Mouse (Mus musculus): ENCODE results near the gene Slc24a3. TPM values are rescaled to one million over a fixed set of nuclear protein-coding genes. Genes with fewer than 3 reads are reported as not detected.
A peak's percentile ranks its signal among the peaks of the same experiment; 100 is the strongest.

The Slc24a3 gene
- polyA plus RNA-seq, 1 experiment from 2014 or later = 2.8 TPM

GRCm38 (mm10) chr2:145507702-145508101, 340.1 kb downstream of the Slc24a3 start:
- 85% methylated on average over 2 of the region's 2 CpGs for WGBS
- Histone ChIP-seq H3K36me3 (no peaks in the 10 kb centered on the region), H3K27me3 (no peaks in the 10 kb centered on the region)

GRCm38 (mm10) chr2:145510650-145511225, 343.2 kb downstream of the Slc24a3 start:
- H3K4me1 ChIP-seq = no peaks in the 10 kb centered on the region
- no peak overlapping the region for H3K27ac ChIP-seq
- no peaks in the 10 kb centered on the region for H3K9me3 ChIP-seq
- H3K4me3 ChIP-seq = no peak overlapping the region
- no peaks in the 10 kb centered on the region for H3K36me3 ChIP-seq
- no peak overlapping the region for H3K9ac ChIP-seq
- no peak overlapping the region for H3K4me2 ChIP-seq (replicated peaks)
- ATAC-seq (ENCODE audit: low FRiP score, low read depth) = no peak
- H3K27me3 ChIP-seq = no peaks in the 10 kb centered on the region
- WGBS = 89% methylated on average over 7 of the region's 7 CpGs

More at GRCm38 (mm10) chr2:145507702-145508101, 340.1 kb downstream of the Slc24a3 start:
- Histone ChIP-seq H3K27ac (no peak overlapping the region), H3K4me2 (replicated peaks) (no peak overlapping the region), H3K4me3 (no peak overlapping the region), H3K9me3 (no peaks in the 10 kb centered on the region), H3K9ac (no peak overlapping the region), H3K4me1 (no peaks in the 10 kb centered on the region)
- no peak for ATAC-seq (ENCODE audit: low FRiP score, low read depth)

GRCm38 (mm10) chr2:145515956-145516355, 348.4 kb downstream of the Slc24a3 start:
- 87% methylated on average over 4 of the region's 4 CpGs for WGBS
- Histone ChIP-seq H3K4me3 (no peak overlapping the region), H3K9me3 (no peaks in the 10 kb centered on the region), H3K27me3 (no peaks in the 10 kb centered on the region), H3K27ac (no peak overlapping the region), H3K4me1 (no peaks in the 10 kb centered on the region), H3K36me3 (no peaks in the 10 kb centered on the region), H3K4me2 (replicated peaks) (no peak overlapping the region), H3K9ac (no peak overlapping the region)
- ATAC-seq (ENCODE audit: low FRiP score, low read depth) = no peak

- H3K36me3 ChIP-seq = no peaks in the 10 kb centered on the region
- no peak overlapping the region for H3K4me2 ChIP-seq (replicated peaks)
- H3K27me3 ChIP-seq = no peaks in the 10 kb centered on the region
- peak; percentile 54; the same call in 1 of the 2 replicates for ATAC-seq (ENCODE audit: low FRiP score, low read depth)
- H3K9me3 ChIP-seq = no peaks in the 10 kb centered on the region
- 56% methylated on average over 9 of the region's 9 CpGs for WGBS
- no peak overlapping the region for H3K4me3 ChIP-seq
- H3K4me1 ChIP-seq = no peaks in the 10 kb centered on the region
- H3K27ac ChIP-seq = no peak overlapping the region
- H3K9ac ChIP-seq = no peak overlapping the region
Observed at GRCm38 (mm10) chr2:145517346-145517745, 349.8 kb downstream of the Slc24a3 start.

GRCm38 (mm10) chr2:145522017-145522416, 354.5 kb downstream of the Slc24a3 start:
- Histone ChIP-seq H3K27me3 (no peaks in the 10 kb centered on the region), H3K36me3 (no peaks in the 10 kb centered on the region), H3K27ac (no peak overlapping the region), H3K9me3 (no peaks in the 10 kb centered on the region), H3K4me3 (no peak overlapping the region), H3K9ac (no peak overlapping the region), H3K4me2 (replicated peaks) (no peak overlapping the region), H3K4me1 (0 out of 2 replicates have a peak, but pooled peaks cover under 1% of the 10 kb centered on the region)
- 57% methylated on average over 3 of the region's 3 CpGs for WGBS
- ATAC-seq (ENCODE audit: low FRiP score, low read depth) = no peak; the same call in 1 of the 2 replicates

- Histone ChIP-seq H3K4me1 (0 out of 2 replicates have a peak, but pooled peaks cover 4% of the 10 kb centered on the region), H3K27me3 (no peaks in the 10 kb centered on the region), H3K4me3 (no peak overlapping the region), H3K36me3 (no peaks in the 10 kb centered on the region), H3K27ac (no peak overlapping the region), H3K4me2 (replicated peaks) (no peak overlapping the region), H3K9ac (no peak overlapping the region), H3K9me3 (no peaks in the 10 kb centered on the region)
- no peak for ATAC-seq (ENCODE audit: low FRiP score, low read depth)
- 88% methylated on average over 4 of the region's 4 CpGs for WGBS
Observed at GRCm38 (mm10) chr2:145523381-145523780, 355.8 kb downstream of the Slc24a3 start.

- 76% methylated on average over 1 of the region's 1 CpGs for WGBS
- no peak overlapping the region for H3K27ac ChIP-seq
- H3K4me2 ChIP-seq (replicated peaks) = no peak overlapping the region
- no peaks in the 10 kb centered on the region for H3K27me3 ChIP-seq
- H3K9ac ChIP-seq = no peak overlapping the region
- H3K4me1 ChIP-seq = 0 out of 2 replicates have a peak, but pooled peaks cover 4% of the 10 kb centered on the region
- H3K4me3 ChIP-seq = no peak overlapping the region
- no peaks in the 10 kb centered on the region for H3K36me3 ChIP-seq
- no peaks in the 10 kb centered on the region for H3K9me3 ChIP-seq
- no peak for ATAC-seq (ENCODE audit: low FRiP score, low read depth)
Observed at GRCm38 (mm10) chr2:145527151-145527550, 359.6 kb downstream of the Slc24a3 start.

GRCm38 (mm10) chr2:145530941-145531353, 363.4 kb downstream of the Slc24a3 start:
- Histone ChIP-seq H3K4me2 (replicated peaks) (no peak overlapping the region), H3K27ac (no peak overlapping the region), H3K9ac (no peak overlapping the region), H3K4me1 (0 out of 2 replicates have a peak, but pooled peaks cover 4% of the 10 kb centered on the region), H3K4me3 (no peak overlapping the region), H3K9me3 (no peaks in the 10 kb centered on the region), H3K36me3 (no peaks in the 10 kb centered on the region), H3K27me3 (no peaks in the 10 kb centered on the region)
- WGBS = 65% methylated on average over 4 of the region's 4 CpGs
- no peak for ATAC-seq (ENCODE audit: low FRiP score, low read depth)

- ATAC-seq (ENCODE audit: low FRiP score, low read depth) = no peak
- no peak overlapping the region for H3K9ac ChIP-seq
Observed at GRCm38 (mm10) chr2:145533086-145533485, 365.5 kb downstream of the Slc24a3 start.

GRCm38 (mm10) chr2:145535307-145535706, 367.8 kb downstream of the Slc24a3 start:
- H3K4me1 ChIP-seq = no peaks in the 10 kb centered on the region
- H3K4me3 ChIP-seq = no peak overlapping the region
- no peak overlapping the region for H3K4me2 ChIP-seq (replicated peaks)
- H3K27ac ChIP-seq = no peak overlapping the region
- H3K27me3 ChIP-seq = no peaks in the 10 kb centered on the region
- H3K9ac ChIP-seq = no peak overlapping the region
- no peaks in the 10 kb centered on the region for H3K9me3 ChIP-seq
- WGBS = 87% methylated on average over 4 of the region's 4 CpGs
- ATAC-seq (ENCODE audit: low FRiP score, low read depth) = no peak
- H3K36me3 ChIP-seq = no peaks in the 10 kb centered on the region

More at GRCm38 (mm10) chr2:145533086-145533485, 365.5 kb downstream of the Slc24a3 start:
- Histone ChIP-seq H3K4me3 (no peak overlapping the region), H3K27ac (no peak overlapping the region), H3K4me1 (no peaks in the 10 kb centered on the region), H3K36me3 (no peaks in the 10 kb centered on the region), H3K27me3 (no peaks in the 10 kb centered on the region), H3K4me2 (replicated peaks) (no peak overlapping the region), H3K9me3 (no peaks in the 10 kb centered on the region)
- 90% methylated on average over 2 of the region's 2 CpGs for WGBS

- no peaks in the 10 kb centered on the region for H3K27me3 ChIP-seq
- no peak overlapping the region for H3K9ac ChIP-seq
- H3K27ac ChIP-seq = no peak overlapping the region
- H3K4me1 ChIP-seq = no peaks in the 10 kb centered on the region
- no peak overlapping the region for H3K4me2 ChIP-seq (replicated peaks)
- WGBS = 82% methylated on average over 4 of the region's 4 CpGs
- H3K9me3 ChIP-seq = no peaks in the 10 kb centered on the region
- no peak overlapping the region for H3K4me3 ChIP-seq
- ATAC-seq (ENCODE audit: low FRiP score, low read depth) = no peak
- no peaks in the 10 kb centered on the region for H3K36me3 ChIP-seq
Observed at GRCm38 (mm10) chr2:145535774-145536173, 368.2 kb downstream of the Slc24a3 start.

GRCm38 (mm10) chr2:145536986-145537385, 369.4 kb downstream of the Slc24a3 start:
- H3K27me3 ChIP-seq = no peaks in the 10 kb centered on the region
- H3K4me2 ChIP-seq (replicated peaks) = no peak overlapping the region
- no peak overlapping the region for H3K4me3 ChIP-seq
- 28% methylated on average over 4 of the region's 4 CpGs for WGBS
- ATAC-seq (ENCODE audit: low FRiP score, low read depth) = peak; percentile 83
- no peaks in the 10 kb centered on the region for H3K4me1 ChIP-seq
- no peak overlapping the region for H3K9ac ChIP-seq
- no peak overlapping the region for H3K27ac ChIP-seq
- H3K9me3 ChIP-seq = no peaks in the 10 kb centered on the region
- H3K36me3 ChIP-seq = no peaks in the 10 kb centered on the region

GRCm38 (mm10) chr2:145541695-145542094, 374.1 kb downstream of the Slc24a3 start:
- H3K9me3 ChIP-seq = no peaks in the 10 kb centered on the region
- 86% methylated on average over 1 of the region's 1 CpGs for WGBS
- H3K4me3 ChIP-seq = no peak overlapping the region
- H3K36me3 ChIP-seq = no peaks in the 10 kb centered on the region
- H3K9ac ChIP-seq = no peak overlapping the region
- no peaks in the 10 kb centered on the region for H3K4me1 ChIP-seq
- no peak overlapping the region for H3K27ac ChIP-seq
- no peaks in the 10 kb centered on the region for H3K27me3 ChIP-seq
- no peak for ATAC-seq (ENCODE audit: low FRiP score, low read depth)
- H3K4me2 ChIP-seq (replicated peaks) = no peak overlapping the region

All from limb, embryonic 13.5 days (tissue).